Mouse (Mus musculus): ENCODE data around the gene Olfr1101. TPM values are rescaled to one million over a fixed set of nuclear protein-coding genes. Genes with fewer than 3 reads are reported as not detected.

Olfr1101 gene
- polyA plus RNA-seq (2012; rRNA removed) = not detected in 2 replicates

GRCm38 (mm10) chr2:86991121-86991520 lies at the start of gene Olfr1101:
TSS of gene Olfr1101 (minus strand) at chr2:86991221.

DNA sequence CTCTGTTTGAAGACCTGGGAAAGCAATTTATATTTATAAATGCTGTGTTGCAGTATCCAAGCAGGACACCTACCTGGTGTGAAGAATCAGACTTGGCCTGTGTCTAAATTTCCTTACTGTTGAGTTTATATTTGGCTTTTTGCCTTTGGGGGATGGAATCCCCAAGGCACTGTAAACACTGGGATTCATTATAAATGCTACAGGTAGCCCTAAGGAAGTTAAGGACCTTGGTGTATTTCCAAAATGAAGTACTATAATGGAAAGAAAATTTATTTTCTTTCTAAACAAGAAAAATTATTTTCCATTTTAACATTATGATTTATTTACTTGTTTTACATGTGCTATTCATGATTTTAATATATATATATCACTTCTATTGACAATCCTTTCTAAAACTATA lies 45.4 kb upstream of the Olfr1101 start, which contains the start of gene Olfr1105:
Olfr1105 (minus strand) TSS at position 101 of the 400 bp plus-strand sequence.

DNA sequence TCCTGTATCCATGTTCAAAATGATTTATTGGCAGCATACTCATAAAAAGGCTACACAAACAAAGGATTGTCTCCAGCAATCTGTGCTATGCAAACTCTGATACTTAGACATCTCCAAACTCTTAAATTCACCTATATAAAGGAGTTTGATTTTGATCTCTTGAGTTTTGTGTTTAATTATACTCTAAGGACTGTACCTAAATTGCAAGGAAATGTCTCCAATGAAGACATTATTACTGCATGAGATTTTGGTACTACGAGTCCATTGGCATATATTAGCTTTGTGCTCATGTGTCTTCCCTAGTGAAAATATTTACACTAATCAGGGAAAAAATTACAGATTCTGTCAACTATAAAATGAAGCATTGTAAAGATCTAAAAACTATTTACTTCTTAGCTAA lies 36.0 kb upstream of the Olfr1101 start, which contains the start of gene Olfr1104:
Olfr1104 (minus strand) TSS at position 101 of the 400 bp plus-strand sequence.

DNA sequence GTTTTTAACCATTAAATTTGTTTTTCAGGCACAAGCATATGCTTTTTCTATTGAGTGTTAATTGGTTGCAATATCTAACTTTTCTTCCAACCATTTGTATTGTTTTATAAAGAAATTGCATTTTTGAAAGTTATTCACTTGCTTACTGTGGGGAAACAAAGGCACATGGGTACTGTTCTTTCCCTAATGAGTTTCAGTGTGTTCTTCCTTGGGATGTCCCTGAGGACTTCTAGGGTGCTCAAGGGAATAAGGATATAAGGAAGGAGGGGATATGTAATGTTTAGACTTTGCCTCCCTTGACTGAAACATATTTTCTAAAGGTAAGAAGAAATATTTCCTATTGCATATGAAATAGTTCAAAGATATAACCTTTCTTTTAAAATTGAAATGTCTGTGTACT lies 7.1 kb upstream of the Olfr1101 start, which contains the start of gene Olfr1102:
Olfr1102 (plus strand) TSS at position 301 of the 400 bp plus-strand sequence.

GRCm38 (mm10) chr2:86979854-86980253 lies 11.2 kb downstream of the Olfr1101 start, which contains the start of gene Olfr1100:
TSS of gene Olfr1100 (minus strand) at chr2:86979954.

DNA sequence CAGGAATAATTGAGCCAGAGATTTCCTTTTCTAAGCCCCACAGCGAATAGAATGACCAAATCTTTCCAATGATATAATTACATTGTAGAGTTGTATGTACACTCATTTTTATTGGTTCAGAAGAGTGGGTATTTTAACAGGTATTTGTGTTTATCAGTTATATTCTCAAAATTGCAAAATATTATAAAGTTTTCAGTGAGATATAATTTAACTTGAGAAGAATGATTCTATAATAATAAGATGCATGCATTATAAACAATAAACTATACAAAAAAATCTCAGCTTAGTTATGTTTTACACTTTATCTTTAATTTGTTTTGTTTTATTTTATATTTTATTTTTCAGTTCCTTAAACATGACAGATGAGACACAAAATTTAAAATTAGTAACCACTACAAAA lies 30.4 kb downstream of the Olfr1101 start, which contains the start of gene Olfr1099:
Olfr1099 (minus strand) TSS at position 101 of the 400 bp plus-strand sequence.

Other genes with a start within 250 kb of the Olfr1101 start
- not detected in 2 replicates for gene Olfr1090, start 232.2 kb downstream of the Olfr1101 start, polyA plus RNA-seq (2012; rRNA removed)
- gene Olfr1093, start 208.7 kb downstream of the Olfr1101 start, polyA plus RNA-seq (2012; rRNA removed) = not detected in 2 replicates
- not detected in 2 replicates for gene Olfr141, start 181.2 kb downstream of the Olfr1101 start, polyA plus RNA-seq (2012; rRNA removed)
- not detected in 2 replicates for gene Olfr1094, start 166.6 kb downstream of the Olfr1101 start, polyA plus RNA-seq (2012; rRNA removed)
- gene Olfr1095, start 139.5 kb downstream of the Olfr1101 start, polyA plus RNA-seq (2012; rRNA removed) = not detected in 2 replicates
- not detected in 2 replicates for gene Gm13723, start 116.4 kb downstream of the Olfr1101 start, polyA plus RNA-seq (2012; rRNA removed)
- gene Olfr1097, start 99.0 kb downstream of the Olfr1101 start, polyA plus RNA-seq (2012; rRNA removed) = not detected in 2 replicates
- gene Olfr1098, start 66.7 kb downstream of the Olfr1101 start, polyA plus RNA-seq (2012; rRNA removed) = not detected in 2 replicates
- gene Olfr1099, start 30.5 kb downstream of the Olfr1101 start, polyA plus RNA-seq (2012; rRNA removed) = not detected in 2 replicates
- gene Olfr1100, start 11.3 kb downstream of the Olfr1101 start, polyA plus RNA-seq (2012; rRNA removed) = not detected in 2 replicates
- gene Olfr1102, start 7.2 kb upstream of the Olfr1101 start, polyA plus RNA-seq (2012; rRNA removed) = not detected in 2 replicates
- not detected in 2 replicates for gene Olfr1104, start 35.9 kb upstream of the Olfr1101 start, polyA plus RNA-seq (2012; rRNA removed)
- gene Olfr1105, start 45.3 kb upstream of the Olfr1101 start, polyA plus RNA-seq (2012; rRNA removed) = not detected in 2 replicates
- not detected in 2 replicates for gene Olfr1106, start 61.1 kb upstream of the Olfr1101 start, polyA plus RNA-seq (2012; rRNA removed)
- gene Olfr1107, start 84.6 kb upstream of the Olfr1101 start, polyA plus RNA-seq (2012; rRNA removed) = not detected in 2 replicates
- gene Olfr1109, start 104.8 kb upstream of the Olfr1101 start, polyA plus RNA-seq (2012; rRNA removed) = not detected in 2 replicates
- not detected in 2 replicates for gene Olfr259, start 123.3 kb upstream of the Olfr1101 start, polyA plus RNA-seq (2012; rRNA removed)
- not detected in 2 replicates for gene Olfr1110, start 149.1 kb upstream of the Olfr1101 start, polyA plus RNA-seq (2012; rRNA removed)
- gene Olfr1111, start 161.4 kb upstream of the Olfr1101 start, polyA plus RNA-seq (2012; rRNA removed) = not detected in 2 replicates
- gene Olfr1112, start 196.6 kb upstream of the Olfr1101 start, polyA plus RNA-seq (2012; rRNA removed) = not detected in 2 replicates
- gene Olfr1113, start 217.7 kb upstream of the Olfr1101 start, polyA plus RNA-seq (2012; rRNA removed) = not detected in 2 replicates